In the genomic region with DNA sequence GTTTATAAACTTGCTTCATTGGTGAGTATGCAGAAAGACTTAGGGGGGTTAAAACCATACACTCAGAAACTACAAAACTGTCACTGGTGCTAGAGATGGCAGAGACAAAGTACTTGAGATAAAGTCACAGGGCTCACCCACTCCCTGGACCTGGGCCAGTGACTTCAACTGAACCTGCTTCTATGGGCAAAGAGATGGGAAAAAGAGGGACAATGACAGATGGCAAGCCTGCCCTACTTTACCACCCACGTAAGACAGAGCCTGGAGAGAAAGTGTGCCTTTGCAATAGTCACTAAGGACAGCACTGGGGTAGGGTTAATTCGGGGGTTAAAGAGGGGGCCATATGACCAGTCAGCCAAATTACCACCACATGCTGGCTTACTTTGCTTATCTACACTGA, we compare ENCODE assay signal across 13 mouse cellular contexts.
DNase-seq lines count a peak whose midpoint lies in the region; ATAC-seq lines count a peak whose summit lies in the region.
"Had no signal": no experiment of that assay in that cellular context is flagged by ENCODE, and none has a peak within 500 bp of the region (broad histone marks: within the 10 kb centered on the region; RNA-seq: fewer than 3 reads in every experiment).

No protein-coding gene starts in this region.

- no peak overlapping the region for H3K4me2 ChIP-seq in heart, embryonic 11.5 days
- H3K4me2 ChIP-seq: hindbrain, embryonic 13.5 days had no signal

- H3K9ac ChIP-seq in heart, embryonic 11.5 days (ENCODE audit: low read depth, low read length), result no peak overlapping the region
- H3K9ac ChIP-seq: hindbrain, embryonic 13.5 days; liver, embryonic 14.5 days had no signal

- H3K4me3 ChIP-seq in heart, embryonic 11.5 days (ENCODE audit: low read depth, low read length), result no peak overlapping the region
- H3K4me3 ChIP-seq: hindbrain, embryonic 13.5 days had no signal

- 62% methylated on average over 2 of the region's 2 CpGs for WGBS in heart, embryonic 11.5 days (ENCODE audit: insufficient replicate concordance)

- H3K9me3 ChIP-seq in heart, embryonic 11.5 days (replicated peaks; ENCODE audit: control insufficient read depth, low read length), result no peaks in the 10 kb centered on the region
- H3K9me3 ChIP-seq: hindbrain, embryonic 13.5 days had no signal

- no peaks in the 10 kb centered on the region for H3K27me3 ChIP-seq in heart, embryonic 11.5 days (ENCODE audit: control insufficient read depth, insufficient read depth, low read length)
- H3K27me3 ChIP-seq: hindbrain, embryonic 13.5 days had no signal

- H3K4me1 ChIP-seq in heart, embryonic 11.5 days (ENCODE audit: control insufficient read depth, insufficient read depth, low read length), result no peaks in the 10 kb centered on the region; the same call in 1 of the 2 replicates

- DNase-seq in layer of hippocampus, adult 9-11 months, result peak; percentile 38
- no peak for DNase-seq in layer of hippocampus, postnatal 25 days (ENCODE audit: extremely low spot score in 1 of 2, low spot score in 1 of 2)
- peak; percentile 79 to 84 for DNase-seq in cerebellum, adult 18-20 months
- DNase-seq in left cerebral cortex, adult 11 months (ENCODE audit: low spot score), result peak; percentile 32
- peak; percentile 55 for DNase-seq in right cerebral cortex, postnatal 14 days
- no peak for DNase-seq in testis, postnatal 14 days (ENCODE audit: low spot score)
- DNase-seq in adrenal gland, adult 18-20 months (ENCODE audit: low spot score in 2 of 2), result no peak
- DNase-seq: adrenal gland, adult 8-10 months; heart, adult 18-20 months had no signal

- ATAC-seq in heart, embryonic 11.5 days (replicated peaks; ENCODE audit: insufficient number of reproducible peaks, low FRiP score, low TSS enrichment), result no peak
- ATAC-seq: CD4-positive, CD25-positive, alpha-beta regulatory T cell, adult 4 months had no signal

- H3K36me3 ChIP-seq in heart, embryonic 11.5 days (ENCODE audit: control insufficient read depth, insufficient read depth, low read length), result no peaks in the 10 kb centered on the region
- H3K36me3 ChIP-seq: hindbrain, embryonic 13.5 days had no signal

- no peak overlapping the region for H3K27ac ChIP-seq in heart, embryonic 11.5 days (ENCODE audit: low read depth, low read length)
- H3K27ac ChIP-seq: hindbrain, embryonic 13.5 days; liver, embryonic 14.5 days had no signal

Comparison
In these comparisons a context has a peak if more than half of its experiments do, and no peak if none do; other contexts are left out.
1. DNase-seq: peak in layer of hippocampus, adult 9-11 months (single experiment), cerebellum, adult 18-20 months (2 of 2), left cerebral cortex, adult 11 months (single experiment) and right cerebral cortex, postnatal 14 days (single experiment); none in layer of hippocampus, postnatal 25 days (0 of 2), testis, postnatal 14 days (single experiment) and adrenal gland, adult 18-20 months (0 of 2).